Mouse (Mus musculus) left cerebral cortex, postnatal 10 days (tissue): ENCODE data around the gene Kcnk3. TPM values are rescaled to one million over a fixed set of nuclear protein-coding genes. Genes with fewer than 3 reads are reported as not detected.

Source experiments
- DNase-seq, 2 experiments: peaks; one replicate each; pipeline ENCODE4 v3.0.0; 2021 to 2022; ENCODE audit warnings: low spot score in 2 of 2, mixed read lengths in 1 of 2; ENCODE audit errors: extremely low spot score in 1 of 2
- intact Hi-C: fragments of 180-260 bp; cut with DNase I; formaldehyde crosslinking; loops from one replicate; pipeline ENCODE4 v1.15.1; 2025
- total RNA-seq, 2 experiments: library from RNA; stranded (reverse); gene quantifications; 2 replicates each; pipeline ENCODE4 v1.2.3; 2021

Gene Kcnk3
- total RNA-seq, 2 experiments from 2014 or later, result 14.0 to 14.4 TPM

- no peak for DNase-seq
- intact Hi-C loops, result no loop called here
These were observed 6.0 kb upstream of the Kcnk3 start for GRCm38 (mm10) chr5:30582017-30582416.

- DNase-seq, result no peak
- intact Hi-C loops, result no loop called here
These were observed 1.4 kb upstream of the Kcnk3 start for GRCm38 (mm10) chr5:30586616-30587015.

- DNase-seq, result no peak
- intact Hi-C loops, result no loop called here
These were observed 869 bp upstream of the Kcnk3 start for GRCm38 (mm10) chr5:30587101-30587500.

- DNase-seq, result peak in 1 of 2 experiments; percentile 56
- intact Hi-C loops, result no loop called here
These were observed 465 bp downstream of the Kcnk3 start for GRCm38 (mm10) chr5:30588301-30588968.

GRCm38 (mm10) chr5:30589069-30589468, 1.1 kb downstream of the Kcnk3 start:
- no peak for DNase-seq
- intact Hi-C loops, result no loop called here

GRCm38 (mm10) chr5:30589546-30589945, 1.6 kb downstream of the Kcnk3 start:
- no peak for DNase-seq
- intact Hi-C loops, result no loop called here

- intact Hi-C loops, result no loop called here
- no peak for DNase-seq
These were observed 2.3 kb downstream of the Kcnk3 start for GRCm38 (mm10) chr5:30590231-30590630.

GRCm38 (mm10) chr5:30591205-30591731, 3.3 kb downstream of the Kcnk3 start:
- intact Hi-C loops, result no loop called here
- no peak for DNase-seq

- no peak for DNase-seq
- intact Hi-C loops, result no loop called here
These were observed 3.8 kb downstream of the Kcnk3 start for GRCm38 (mm10) chr5:30591786-30592185.

- intact Hi-C loops, result no loop called here
- DNase-seq, result no peak
These were observed 4.5 kb downstream of the Kcnk3 start for GRCm38 (mm10) chr5:30592279-30592980.

- intact Hi-C loops, result no loop called here
- no peak for DNase-seq
These were observed 5.4 kb downstream of the Kcnk3 start for GRCm38 (mm10) chr5:30593360-30593759.

- no peak for DNase-seq
- intact Hi-C loops, result no loop called here
These were observed 6.0 kb downstream of the Kcnk3 start for GRCm38 (mm10) chr5:30593811-30594504.

- no peak for DNase-seq
- intact Hi-C loops, result no loop called here
These were observed 7.1 kb downstream of the Kcnk3 start for GRCm38 (mm10) chr5:30594953-30595560.

- intact Hi-C loops, result no loop called here
- no peak for DNase-seq
These were observed 13.4 kb downstream of the Kcnk3 start for GRCm38 (mm10) chr5:30601397-30601796.

GRCm38 (mm10) chr5:30603255-30603654, 15.3 kb downstream of the Kcnk3 start:
- DNase-seq, result no peak
- intact Hi-C loops, result no loop called here

GRCm38 (mm10) chr5:30603926-30604325, 16.0 kb downstream of the Kcnk3 start:
- intact Hi-C loops, result no loop called here

GRCm38 (mm10) chr5:30604769-30605188, 16.8 kb downstream of the Kcnk3 start:
- intact Hi-C loops, result no loop called here
- no peak for DNase-seq

More at GRCm38 (mm10) chr5:30603926-30604325, 16.0 kb downstream of the Kcnk3 start:
- no peak for DNase-seq

- intact Hi-C loops, result no loop called here
- no peak for DNase-seq
These were observed 17.7 kb downstream of the Kcnk3 start for GRCm38 (mm10) chr5:30605649-30606048.

- peak; percentile 86 to 87 for DNase-seq
- intact Hi-C loops, result no loop called here
These were observed 18.6 kb downstream of the Kcnk3 start for GRCm38 (mm10) chr5:30606424-30607073.
